Mouse (Mus musculus): ENCODE results near the gene Scd1.

The Scd1 gene

DNA sequence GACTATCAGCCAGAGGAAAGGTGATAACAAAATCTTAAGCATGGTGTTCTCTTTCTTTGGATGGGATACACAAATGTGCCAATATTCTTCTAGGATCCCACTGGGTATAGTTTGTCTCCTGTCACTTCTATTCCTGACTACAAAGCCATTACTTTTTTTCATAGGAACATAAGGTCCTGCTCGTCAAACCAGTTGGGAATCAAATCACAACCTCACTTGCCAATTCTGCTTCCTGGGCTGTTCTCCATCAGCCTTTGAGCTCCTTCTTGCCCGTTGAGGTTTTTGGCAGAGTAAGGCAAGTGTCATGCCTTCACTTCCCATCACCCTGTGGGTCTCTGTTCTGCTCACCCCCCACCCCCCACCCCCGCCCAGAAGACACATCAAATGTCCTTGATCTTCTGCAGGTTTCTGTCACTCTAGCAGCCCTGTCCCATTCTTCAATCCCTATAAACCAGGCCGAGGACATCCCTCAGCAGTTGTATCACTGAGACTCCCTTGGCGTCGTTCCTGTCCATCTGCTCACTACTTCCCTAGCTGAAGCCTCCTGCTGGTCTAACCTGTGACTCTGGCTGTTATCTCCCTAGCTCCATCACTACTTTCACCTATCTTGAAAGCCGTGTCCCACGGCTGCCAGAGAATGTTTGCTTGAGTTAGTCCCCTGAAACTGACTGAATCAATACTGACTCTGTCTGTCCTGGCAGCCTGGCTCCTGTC, 7.0 kb downstream of the Scd1 start:
- DNase-seq (ENCODE audit: inconsistent age in 2 of 2, low spot score in 1 of 2), result no peak

DNA sequence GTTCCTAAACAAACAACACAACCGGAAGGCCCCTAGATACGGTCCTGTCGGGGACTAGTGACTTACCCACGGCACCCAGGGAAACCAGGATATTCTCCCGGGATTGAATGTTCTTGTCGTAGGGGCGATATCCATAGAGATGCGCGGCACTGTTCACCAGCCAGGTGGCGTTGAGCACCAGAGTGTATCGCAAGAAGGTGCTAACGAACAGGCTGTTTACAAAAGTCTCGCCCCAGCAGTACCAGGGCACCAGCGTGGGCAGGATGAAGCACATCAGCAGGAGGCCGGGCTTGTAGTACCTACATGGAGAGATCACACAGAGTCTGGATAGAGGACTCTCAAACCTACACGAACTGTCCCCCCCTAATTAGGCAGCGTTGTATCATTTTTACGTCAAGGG, 7.6 kb downstream of the Scd1 start:
- no peak for DNase-seq (ENCODE audit: inconsistent age in 2 of 2, low spot score in 1 of 2)

GRCm38 (mm10) chr19:44396742-44397141, 10.9 kb downstream of the Scd1 start:
- DNase-seq (ENCODE audit: inconsistent age in 2 of 2, low spot score in 1 of 2), result no peak

DNA sequence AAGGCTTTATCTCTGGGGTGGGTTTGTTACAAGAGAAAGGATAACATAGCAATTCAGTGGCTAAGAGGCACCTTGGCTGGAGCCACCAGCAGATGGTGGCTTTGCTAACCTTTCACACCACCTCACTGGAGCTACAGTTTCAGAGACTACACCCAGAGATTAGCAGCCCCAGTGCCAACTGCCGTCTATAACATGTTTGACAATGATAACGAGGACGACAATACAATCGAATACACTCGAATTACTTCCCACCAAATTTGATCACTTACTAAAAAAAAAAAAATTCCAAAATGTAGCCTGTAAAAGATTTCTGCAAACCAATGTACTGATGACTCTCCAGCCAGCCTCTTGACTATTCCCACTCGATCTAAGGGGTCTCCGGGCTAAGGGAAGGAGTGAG, 12.7 kb downstream of the Scd1 start:
- DNase-seq (ENCODE audit: inconsistent age in 2 of 2, low spot score in 1 of 2), result no peak

- DNase-seq (ENCODE audit: inconsistent age in 2 of 2, low spot score in 1 of 2), result peak in 1 of 2 experiments; percentile 58
Measured at GRCm38 (mm10) chr19:44393962-44394422, 13.7 kb downstream of the Scd1 start.

DNA sequence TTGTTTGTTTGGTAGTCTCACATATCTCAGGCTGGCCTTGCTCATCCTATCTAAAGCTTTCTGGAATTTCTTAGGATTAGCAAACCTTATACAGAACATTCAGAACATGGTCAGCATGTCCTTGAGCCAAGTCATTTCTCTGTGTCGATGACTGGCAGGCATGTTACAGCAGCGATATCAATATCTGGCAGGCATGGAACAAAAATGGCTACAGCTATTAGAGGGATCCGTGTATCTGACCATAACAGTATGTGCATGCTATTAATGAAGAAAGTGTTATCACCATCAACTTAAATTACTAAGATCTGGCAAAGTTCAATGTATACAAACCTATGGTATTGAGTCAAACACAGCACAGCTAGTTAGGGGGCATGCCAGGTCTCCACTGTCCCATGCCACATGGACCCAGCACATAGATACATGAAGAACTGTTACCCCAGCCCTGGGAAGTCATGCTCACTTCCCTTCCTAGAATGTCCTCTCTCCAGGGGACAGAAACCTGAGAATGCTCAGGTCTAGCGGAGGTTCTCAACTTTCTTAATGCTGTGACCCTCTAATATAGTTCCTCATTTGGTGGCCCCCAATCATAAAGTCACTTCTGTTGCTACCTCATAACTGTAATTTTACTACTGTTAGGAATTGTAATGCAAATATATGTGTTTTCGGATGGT, 15.2 kb downstream of the Scd1 start:
- DNase-seq (ENCODE audit: inconsistent age in 2 of 2, low spot score in 1 of 2), result no peak

GRCm38 (mm10) chr19:44391856-44392255, 15.8 kb downstream of the Scd1 start:
- DNase-seq (ENCODE audit: inconsistent age in 2 of 2, low spot score in 1 of 2), result no peak

DNA sequence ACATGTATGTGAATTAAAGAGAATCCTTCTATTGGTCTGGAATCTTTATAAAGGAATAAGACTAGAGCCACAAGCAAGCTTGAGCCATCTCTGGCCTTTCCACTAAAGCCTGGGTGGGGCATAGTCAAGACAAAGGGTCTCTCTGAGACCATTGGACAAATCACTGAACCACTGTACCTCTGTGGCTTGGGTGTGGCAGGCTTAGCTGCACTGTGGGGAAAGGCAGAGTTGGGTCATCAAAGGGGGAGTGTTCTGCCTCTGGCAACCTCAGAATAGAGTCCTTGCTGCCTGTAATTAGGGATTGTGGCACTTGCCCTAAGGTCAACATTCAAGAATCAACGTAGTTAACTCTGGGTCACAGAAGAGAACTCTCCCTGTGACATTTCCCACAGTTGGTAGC, 18.2 kb downstream of the Scd1 start:
- peak in 1 of 2 experiments; percentile 68 for DNase-seq (ENCODE audit: inconsistent age in 2 of 2, low spot score in 1 of 2)

- DNase-seq (ENCODE audit: inconsistent age in 2 of 2, low spot score in 1 of 2), result peak; percentile 96 to 98
Measured at GRCm38 (mm10) chr19:44388475-44389428, 18.9 kb downstream of the Scd1 start.

- DNase-seq (ENCODE audit: inconsistent age in 2 of 2, low spot score in 1 of 2), result no peak
Measured at GRCm38 (mm10) chr19:44387746-44388474, 19.8 kb downstream of the Scd1 start.

- DNase-seq (ENCODE audit: inconsistent age in 2 of 2, low spot score in 1 of 2), result peak in 1 of 2 experiments; percentile 56
Measured at GRCm38 (mm10) chr19:44387089-44387671, 20.5 kb downstream of the Scd1 start.

DNA sequence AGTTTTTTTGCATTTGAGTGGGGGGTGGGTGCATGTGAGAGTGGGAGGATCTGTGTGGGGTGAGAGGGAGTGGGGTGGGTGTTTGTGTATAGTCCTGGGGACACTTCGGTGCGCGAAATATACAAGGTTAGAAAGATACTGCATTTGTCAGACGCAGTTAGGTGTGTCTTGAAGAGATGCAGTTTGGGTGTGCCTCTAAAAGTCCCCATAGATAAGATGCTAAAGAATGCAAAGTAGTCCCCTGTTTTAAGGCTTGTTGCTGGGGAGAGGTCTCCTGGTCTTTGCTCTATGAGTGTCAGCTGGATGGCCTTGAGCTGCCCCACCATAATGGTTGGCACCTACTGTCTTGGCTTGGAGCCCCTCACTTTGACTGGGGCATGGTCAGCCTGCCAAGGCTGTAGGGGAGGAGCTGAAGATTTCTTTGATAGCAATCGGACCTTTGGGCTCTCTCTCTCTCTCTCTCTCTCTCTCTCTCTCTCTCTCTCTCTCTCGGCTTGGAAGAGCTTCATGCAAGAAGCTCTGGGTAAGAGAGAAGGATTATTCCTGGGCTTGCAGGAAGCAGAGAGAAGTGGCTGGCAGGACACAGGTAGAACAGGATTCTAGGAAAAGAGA, 21.7 kb downstream of the Scd1 start:
- peak in 1 of 2 experiments; percentile 38 for DNase-seq (ENCODE audit: inconsistent age in 2 of 2, low spot score in 1 of 2)

DNA sequence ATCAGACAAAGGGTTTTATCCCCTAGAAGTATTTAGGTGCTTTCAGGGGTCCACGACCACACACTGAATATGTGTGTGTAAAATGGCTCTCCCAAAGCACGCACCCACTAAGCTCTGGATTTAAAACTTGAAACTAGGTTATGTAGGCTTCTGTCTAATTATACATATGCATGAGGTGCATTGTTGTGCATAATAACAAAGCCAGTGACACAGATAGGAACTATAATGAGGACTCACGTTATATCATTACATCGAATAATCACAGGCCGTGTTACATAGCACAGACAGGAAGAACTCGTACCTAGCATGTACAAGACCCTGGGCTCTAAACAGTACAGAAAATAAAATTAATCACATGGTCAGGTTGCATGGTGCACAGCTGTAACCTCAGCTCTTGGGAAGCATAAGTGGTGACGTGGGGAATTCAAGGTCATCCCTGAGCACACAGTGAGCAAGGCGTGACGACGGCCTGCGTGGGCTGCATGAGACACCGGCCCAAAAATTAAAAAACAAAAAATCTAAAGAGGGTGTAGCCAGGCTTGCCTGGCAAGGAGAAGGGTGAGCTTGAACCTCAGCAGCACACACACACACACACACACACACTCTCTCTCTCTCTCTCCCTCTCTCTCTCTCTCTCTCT, 24.9 kb downstream of the Scd1 start:
- DNase-seq (ENCODE audit: inconsistent age in 2 of 2, low spot score in 1 of 2), result peak; percentile 58 to 63

DNA sequence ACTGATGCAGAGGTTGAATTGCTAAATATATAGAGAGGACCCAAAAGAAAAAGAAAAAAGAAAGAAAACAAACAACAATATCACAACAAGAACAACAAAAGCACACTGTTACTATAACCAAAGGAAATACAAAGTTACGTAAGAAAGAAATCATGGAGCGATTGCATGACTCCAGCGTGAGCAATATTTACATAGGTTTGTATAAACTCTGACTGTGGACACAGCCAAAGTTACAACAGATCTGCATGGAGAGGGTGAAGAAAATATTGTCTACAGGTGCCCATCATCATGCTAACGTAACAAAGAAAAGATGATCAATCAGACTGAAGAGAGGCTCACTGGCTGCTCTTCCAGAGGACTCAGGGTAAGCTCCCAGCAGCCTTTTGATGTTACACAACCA, 27.6 kb downstream of the Scd1 start:
- DNase-seq (ENCODE audit: inconsistent age in 2 of 2, low spot score in 1 of 2), result no peak

DNA sequence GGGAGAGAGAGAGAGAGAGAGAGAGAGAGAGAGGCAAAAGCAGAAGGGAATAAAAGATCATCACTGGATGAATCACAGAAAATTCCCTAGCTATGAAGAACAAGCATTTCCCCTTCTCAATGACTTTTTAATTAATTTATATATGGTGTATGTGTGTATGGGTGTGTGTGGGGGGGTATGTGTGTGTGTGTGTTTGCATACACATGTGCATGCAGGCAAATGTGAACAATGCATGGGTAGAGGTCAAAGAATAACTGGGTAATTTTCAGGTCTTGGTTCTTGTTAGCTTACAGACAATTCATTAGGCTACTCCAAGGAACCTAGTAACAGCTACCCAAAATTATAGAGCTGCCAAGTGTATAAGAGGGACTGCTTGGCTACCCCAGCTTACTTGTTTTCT, 28.6 kb downstream of the Scd1 start:
- no peak for DNase-seq (ENCODE audit: inconsistent age in 2 of 2, low spot score in 1 of 2)

GRCm38 (mm10) chr19:44377629-44378375, 29.9 kb downstream of the Scd1 start:
- no peak for DNase-seq (ENCODE audit: inconsistent age in 2 of 2, low spot score in 1 of 2)

DNA sequence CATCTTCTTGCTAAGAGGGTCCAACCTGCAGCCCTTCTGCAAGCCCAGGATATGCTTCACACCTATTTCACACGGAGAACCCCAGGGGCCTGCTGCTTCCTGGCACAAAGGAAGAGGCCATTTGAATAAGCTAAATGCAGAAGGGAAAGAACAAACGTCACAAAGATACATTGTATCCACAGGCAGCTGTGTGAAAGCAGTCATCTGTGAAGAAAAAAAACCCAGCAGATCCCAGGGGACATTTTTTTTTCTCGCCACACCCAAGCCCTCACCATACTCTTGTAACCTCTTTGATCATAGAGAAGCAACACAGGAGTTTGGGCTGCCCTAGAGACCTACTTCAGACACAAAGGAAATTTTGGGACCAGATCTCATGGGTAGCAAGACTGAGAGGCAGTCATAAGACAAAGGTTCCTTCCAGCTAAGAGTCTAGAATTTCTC, 31.1 kb downstream of the Scd1 start:
- DNase-seq (ENCODE audit: inconsistent age in 2 of 2, low spot score in 1 of 2), result no peak

DNA sequence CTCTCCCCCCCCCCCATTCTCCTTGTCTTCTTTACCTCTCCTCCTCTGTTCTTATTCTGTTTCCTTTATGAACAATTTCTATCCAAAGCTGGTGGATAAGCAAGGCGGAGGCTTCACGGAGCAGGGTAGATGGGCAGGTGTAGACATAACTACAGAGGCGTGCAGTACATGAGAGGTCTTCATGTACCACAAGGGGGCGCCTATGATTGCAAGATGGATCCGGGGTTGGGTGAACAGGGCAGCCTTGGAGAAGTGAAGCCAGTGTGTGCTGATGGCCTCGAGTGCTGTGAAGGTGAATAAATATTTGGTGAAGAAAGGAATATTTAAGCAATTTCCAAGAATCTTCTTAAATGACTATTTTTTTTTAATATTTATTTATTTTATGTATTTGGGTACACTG, 34.7 kb downstream of the Scd1 start:
- DNase-seq (ENCODE audit: inconsistent age in 2 of 2, low spot score in 1 of 2), result peak; percentile 81 to 95

DNA sequence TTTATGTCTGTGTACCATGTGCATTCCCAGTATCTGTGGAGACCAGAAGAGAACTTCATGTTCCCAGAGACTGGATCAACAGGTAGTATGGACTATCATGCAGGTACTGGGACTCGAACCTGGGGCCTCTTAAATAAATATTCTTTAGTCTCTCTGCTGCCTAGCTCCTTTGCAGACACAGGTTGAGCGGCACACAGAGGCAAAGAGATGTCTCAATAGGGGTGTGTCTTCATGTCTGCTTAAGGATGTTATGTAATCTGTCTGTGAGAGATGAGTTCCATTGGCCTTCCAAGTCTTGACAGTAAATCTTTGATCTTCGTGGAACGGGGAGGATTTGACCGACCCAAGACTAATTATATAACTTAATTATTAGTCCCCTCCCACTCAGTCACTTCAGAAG, 37.4 kb downstream of the Scd1 start:
- DNase-seq (ENCODE audit: inconsistent age in 2 of 2, low spot score in 1 of 2), result no peak

Data from adrenal gland, adult (tissue).